Mouse (Mus musculus) common myeloid progenitor, adult 5-6 weeks (primary cell): ENCODE results near the gene Asah2. TPM values are rescaled to one million over a fixed set of nuclear protein-coding genes. Genes with fewer than 3 reads are reported as not detected.
"Not testable (repeated sequence)": the region's sequence is repeated elsewhere in the genome, so short reads cannot be mapped to it uniquely, and the experiment has no call there.

Source experiments
- ATAC-seq: replicated peaks from 2 replicates; pipeline ENCODE4 v1.8.0; 2016; ENCODE audit warnings: low read depth, mild to moderate bottlenecking, moderate TSS enrichment, inconsistent platforms; ENCODE audit not compliant: poor library complexity, severe bottlenecking
- total RNA-seq: library from RNA; stranded (forward); fragments of 200-1000, 187-1606 nt; gene quantifications from 2 replicates; pipeline ENCODE4 v1.2.3, GENCODE M21; 2017

Gene Asah2
- total RNA-seq = 9.7 and 10.8 TPM in 2 replicates

DNA sequence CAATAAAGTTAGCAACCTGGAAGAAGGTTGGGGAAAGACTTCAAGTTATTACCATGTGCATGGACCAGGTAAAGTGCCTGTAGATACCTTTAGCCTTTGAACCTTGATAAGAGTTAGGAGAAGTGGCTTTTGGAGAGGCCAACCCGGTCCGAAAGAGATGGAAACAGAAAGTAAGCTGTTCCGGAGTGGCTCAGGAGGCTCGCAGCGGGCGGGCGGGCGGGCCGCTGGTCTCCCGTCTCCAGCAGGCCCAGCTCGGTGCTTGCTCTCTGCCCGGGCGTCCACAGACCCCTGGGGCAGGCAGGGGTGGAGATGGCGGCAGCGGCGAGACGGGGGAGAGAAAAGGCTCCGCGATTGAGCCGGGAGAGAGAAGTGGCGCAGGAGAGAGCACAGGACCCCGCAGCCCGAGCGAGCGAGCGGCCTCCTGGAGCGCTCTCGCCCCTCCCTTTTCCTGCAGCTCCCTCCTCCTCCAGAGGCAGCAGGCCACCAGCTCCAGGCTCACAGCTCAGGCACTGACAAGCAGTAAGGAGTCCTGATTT lies at the start of gene Asah2:
TSS of gene Asah2 (minus strand) at position 441 of the 536 bp plus-strand sequence.
- ATAC-seq = peak; percentile 84

DNA sequence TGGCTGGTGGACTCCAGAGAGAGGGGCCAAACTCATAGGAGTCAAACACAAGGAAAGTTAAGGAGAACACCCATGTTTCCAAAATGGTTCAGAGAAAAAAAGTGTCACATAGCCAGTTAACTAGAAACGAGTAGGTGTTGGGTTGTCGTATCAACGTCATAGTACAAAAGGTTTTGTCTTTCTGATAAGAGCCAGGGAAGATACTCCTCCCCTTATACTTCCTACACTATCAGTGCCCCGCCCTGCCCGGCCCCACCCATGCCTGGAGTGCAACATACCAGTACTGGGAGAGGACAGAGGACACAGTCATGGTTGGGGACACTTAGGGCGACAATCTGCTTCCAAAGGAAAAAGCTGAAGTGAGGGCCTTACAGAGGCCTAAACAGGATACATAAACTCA lies 49.0 kb upstream of the Asah2 start:
- peak; percentile 62; the same call in 1 of the 2 replicates for ATAC-seq

DNA sequence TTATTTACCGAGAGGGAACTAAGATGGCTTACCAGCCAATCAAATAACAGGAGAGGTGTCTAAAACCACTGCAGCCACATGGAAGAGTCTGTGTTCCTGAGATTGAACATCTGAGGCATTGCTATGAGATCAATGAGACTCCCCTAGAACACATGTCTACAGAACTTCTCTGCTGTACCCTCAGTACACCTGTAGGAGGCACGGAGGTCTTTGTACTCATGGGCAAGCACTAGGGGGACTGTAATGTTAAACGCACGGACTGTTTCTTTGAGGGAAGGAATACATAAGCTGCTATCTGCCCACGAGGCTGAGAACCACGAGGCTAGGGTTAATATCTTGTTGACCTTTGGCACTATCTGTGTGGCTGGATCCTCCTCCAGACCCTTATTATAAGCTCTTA lies 44.5 kb upstream of the Asah2 start:
- ATAC-seq = no peak

DNA sequence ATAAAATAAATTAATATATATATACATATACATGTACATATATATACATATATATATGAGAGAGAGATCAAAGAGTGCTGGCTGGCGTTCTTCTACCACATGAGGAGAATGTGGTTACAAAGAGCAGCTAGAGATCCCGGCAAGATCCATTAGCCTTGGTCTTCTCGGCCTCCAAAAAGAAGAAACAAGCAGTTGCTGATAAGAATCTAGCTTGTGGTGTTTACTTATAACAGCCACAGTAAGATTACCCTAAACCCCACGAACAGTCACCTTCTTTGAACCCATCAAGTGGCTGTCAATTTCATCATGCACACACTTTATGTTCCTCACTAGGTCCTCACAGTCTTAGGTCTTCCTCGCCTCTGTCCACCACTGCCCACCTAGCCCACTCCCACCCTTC lies 40.7 kb upstream of the Asah2 start:
- ATAC-seq = peak; percentile 38; the same call in 1 of the 2 replicates

DNA sequence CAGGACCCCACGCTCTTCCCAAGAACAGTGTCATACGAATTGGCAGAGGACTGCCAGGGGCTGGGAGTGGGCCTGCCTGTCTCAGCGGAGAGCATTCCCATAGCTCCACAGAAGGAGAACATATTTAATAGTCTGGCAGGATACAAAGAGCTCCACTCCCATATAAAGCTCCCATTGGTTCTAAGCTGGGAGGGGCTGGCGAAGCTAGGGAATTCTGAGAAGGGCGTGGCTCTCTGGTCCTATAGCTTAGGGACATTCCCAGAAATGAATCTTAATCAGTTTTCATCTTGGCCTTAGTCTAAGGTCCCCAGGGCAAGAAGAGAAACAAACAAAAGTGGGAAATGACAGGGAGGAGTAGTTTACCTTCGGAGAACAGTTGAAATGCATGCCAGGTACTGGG lies 34.4 kb upstream of the Asah2 start:
- no peak for ATAC-seq

DNA sequence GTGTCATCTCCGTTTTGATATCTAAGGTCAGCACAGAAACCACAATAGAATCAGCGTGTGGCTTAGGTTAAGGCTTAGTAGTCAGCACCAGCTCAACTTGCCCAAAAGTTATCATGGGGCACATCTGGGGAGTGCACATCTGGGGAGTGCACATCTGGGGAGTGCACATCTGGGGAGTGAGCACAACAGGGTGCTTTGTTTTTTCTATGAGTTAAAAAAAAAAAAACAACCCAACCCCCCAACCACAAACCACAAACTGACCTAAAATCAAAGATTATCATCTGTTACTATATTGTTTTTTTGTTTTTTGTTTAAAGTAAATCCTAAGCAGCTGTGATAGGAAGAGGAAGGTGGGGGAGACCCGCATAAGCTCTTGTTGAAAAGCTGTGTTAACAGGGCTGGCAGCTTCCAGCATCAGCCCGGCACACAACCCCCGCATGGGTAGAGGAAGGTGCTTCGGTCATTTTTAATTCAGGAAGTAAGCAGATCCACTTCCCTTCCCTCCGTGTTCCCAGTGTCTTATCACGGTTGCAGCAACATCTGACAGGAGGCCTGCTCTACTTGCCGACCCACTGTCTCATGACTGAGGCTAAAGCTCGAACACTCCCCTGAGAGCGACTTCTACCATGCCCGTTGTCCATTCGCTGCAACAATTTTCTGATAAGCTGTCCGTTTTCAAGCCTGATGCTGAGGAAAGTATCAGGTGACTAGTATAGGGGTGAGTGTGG lies 30.5 kb upstream of the Asah2 start:
- peak; percentile 67 for ATAC-seq

DNA sequence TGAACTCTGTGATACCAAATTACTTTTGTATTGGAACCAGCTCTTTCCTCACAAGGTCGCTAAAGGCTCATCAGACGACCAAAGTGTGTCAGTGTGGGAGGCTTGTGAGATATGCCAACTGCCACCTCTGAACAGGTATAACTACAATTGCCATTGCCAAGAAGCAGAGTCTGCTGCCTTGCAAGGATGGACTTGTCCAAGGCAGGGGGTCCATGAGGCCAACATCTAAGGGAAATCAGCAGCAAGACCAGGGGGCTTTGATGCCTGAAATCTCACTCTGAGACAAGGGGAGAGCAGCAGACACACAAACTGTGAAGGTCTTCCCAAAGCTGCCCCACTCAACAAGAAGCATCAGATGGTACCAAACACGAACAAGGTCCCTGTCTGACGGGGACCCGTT lies 29.9 kb upstream of the Asah2 start:
- ATAC-seq = no peak

DNA sequence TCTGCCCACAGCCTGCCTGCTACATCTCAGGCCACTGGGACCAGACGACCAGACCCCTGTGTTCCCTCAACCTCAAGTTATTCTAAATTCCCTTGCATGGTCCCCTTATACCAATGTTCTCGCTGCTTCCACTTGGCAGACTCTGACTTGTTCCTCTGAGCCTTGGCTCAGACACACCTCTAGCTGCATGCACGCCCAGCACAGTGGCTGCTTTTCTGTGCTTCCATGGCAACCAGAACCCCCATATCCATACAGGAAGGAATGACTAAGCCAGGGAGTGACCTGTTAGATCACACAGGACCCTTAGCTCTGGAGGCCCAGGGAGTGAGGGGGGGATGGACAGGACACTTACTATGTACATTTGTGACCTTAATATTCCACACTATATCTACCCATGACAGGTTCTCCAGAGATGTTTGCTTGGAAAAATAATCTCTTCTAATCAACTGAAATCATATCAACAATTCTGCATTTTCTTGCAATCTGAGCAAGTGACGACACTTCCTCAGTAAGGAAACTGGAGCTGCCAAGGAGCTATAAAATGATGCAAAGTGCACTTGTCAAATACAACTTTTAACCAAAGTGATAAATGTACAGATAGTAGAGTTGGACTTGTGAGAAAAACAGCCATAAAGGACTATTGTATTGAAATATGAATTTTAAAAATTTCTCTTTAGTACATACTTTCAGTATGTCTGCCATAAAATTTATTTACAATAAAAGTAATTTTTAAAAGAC lies 29.0 kb upstream of the Asah2 start:
- ATAC-seq = no peak

DNA sequence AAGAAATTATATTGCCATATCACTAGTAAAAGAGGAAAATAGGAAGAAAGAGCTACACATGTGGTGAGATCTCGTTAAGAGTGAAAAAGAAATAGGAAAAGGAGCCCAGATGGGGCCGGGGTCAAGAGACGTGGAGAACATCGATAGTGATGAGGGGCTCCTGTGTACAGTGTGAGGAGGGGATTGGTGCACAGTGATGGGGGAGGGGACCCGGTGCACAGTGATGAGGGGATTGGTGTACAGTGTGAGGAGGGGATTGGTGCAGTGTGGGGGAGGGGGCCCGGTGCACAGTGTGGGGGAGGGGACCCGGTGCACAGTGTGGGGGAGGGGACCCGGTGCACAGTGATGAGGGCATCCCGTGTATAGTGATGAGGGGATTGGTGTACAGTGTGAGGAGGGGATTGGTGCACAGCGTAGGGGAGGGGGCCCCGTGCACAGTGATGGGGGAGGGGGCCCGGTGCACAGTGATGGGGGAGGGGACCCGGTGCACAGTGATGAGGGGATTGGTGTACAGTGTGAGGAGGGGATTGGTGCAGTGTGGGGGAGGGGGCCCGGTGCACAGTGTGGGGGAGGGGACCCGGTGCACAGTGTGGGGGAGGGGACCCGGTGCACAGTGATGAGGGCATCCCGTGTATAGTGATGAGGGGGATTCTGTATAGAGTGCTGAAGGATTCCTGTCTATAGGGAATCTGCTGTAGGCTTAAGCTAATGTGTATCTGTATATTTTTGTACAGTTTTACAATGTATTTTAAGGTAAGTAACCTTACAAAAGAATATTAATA lies 23.9 kb upstream of the Asah2 start:
- not testable (repeated sequence) for ATAC-seq

DNA sequence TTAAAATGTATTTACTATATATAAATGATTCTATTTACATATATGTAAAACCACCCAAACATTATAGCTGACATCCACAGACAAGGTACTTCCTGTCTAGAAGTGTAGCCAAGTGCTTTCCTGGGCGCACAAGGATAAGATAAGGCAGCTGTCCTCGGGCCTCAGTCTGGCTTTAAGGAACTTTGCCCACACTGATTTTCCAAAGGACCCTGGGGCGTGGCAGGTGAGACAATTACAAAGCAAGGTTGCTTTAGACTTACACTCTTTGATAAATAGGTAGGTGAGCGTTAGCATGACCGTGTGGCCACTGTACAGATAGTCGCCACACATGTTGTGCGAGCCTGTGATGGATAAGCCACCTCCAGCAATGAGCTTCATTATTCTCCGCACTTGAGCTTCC lies 21.3 kb upstream of the Asah2 start:
- ATAC-seq = no peak

DNA sequence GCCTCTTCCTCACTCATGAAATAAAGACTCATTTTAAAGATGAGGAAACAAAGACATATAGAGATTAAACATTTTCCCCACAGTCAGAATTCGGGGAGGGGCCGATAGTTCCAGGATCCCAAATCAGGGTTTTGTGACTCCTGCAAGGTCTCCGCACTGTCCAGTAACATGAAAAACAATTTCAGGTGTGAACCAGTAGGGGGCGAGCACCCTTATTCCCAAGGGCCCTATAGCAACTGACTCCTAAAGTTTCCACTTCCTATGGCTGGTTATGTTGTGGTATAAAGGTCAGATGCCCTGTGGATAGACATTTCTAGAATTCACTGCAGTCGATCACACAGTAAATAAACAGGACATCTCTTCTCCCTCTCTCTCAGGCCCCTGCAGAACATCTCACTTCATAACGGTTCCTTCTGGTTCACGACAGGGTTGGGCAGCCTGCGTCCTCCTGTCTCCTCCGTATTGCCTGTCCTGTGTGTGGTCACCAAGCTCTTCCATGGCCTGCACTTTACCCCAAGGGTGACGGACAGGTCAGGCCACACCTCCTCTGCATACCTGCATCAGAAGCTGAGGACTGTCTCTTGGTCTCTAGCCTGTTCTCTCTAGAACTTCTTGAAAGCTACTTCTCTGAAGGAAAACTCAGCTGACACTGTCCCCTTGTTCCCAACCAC lies 19.3 kb upstream of the Asah2 start:
- peak; percentile 68; the same call in 1 of the 2 replicates for ATAC-seq

DNA sequence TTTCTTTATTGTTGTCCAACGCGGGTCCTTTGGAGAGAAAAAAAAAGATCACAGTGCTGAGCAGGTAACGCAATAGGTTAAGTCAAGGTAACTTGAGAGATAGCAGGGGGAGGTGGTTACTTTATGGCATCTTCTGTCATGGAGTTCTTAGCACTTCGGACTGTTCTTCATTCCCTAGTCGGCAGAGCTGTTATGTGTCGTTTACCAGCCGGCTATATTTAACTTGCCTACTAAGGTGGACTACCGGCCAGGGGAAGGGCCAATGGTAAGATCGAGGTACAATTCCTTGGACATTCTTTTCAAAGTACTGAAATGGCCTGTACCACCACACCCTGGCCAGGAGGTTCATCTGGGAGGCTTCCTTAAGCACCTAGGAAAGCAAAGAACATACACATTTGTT lies 16.1 kb upstream of the Asah2 start:
- ATAC-seq = no peak

DNA sequence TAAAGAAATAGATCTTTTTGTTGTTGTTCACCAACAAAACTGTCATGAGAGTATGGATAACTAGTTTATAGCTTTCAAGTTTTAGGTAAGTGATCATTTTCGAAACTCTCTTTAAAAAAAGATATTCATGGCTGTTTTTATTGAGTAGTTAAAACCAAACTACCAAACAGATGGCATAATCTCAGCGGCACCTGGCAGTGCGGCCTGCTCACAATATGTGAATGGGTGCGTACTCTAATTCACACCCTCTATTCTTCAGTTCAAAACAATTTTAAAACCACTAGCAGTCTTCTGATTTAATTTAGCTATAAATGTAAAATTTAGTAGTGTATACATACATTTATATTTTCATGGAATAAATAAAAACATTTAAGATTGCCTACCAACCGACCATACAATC lies 15.2 kb upstream of the Asah2 start:
- ATAC-seq = no peak

DNA sequence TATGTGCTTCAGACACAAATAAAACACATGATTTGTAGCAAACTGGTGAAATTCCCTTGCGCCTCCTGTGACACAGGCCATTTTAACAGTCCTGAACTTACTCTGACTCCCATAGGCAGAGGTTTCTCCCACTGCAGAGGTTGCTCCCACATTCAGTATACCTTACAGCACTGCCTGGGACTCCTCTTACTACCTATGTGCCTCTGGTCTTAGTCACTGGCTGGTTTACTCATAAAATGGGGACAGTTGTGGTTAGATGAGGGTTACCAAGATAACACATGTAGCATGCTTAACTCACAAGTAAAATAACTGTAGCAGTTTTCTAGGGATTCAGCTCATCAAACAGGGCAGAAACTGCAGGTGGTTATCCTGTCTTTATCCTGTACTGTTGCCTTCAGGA lies 12.8 kb upstream of the Asah2 start:
- 0 out of 2 replicates have a peak, but pooled peaks have one; percentile 39 for ATAC-seq

DNA sequence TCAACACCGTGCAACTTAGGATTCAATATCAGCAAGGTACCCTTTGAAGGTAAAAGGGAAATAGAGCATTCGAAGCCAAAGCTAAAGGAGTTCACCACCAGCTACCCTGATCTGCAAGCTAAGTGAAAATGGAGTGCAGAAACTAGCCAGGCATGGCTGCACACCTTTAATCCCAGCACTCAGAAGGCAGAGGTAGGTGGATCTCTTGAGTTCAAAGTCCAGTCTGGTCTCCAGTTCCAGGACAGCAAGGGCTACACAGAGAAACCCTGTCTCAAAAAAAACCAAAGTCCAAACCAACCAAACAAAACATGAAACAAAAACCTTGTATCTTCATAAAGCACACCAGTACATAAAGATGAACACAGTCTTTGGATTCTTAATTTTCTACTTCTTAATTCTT lies 11.7 kb upstream of the Asah2 start:
- ATAC-seq = no peak

DNA sequence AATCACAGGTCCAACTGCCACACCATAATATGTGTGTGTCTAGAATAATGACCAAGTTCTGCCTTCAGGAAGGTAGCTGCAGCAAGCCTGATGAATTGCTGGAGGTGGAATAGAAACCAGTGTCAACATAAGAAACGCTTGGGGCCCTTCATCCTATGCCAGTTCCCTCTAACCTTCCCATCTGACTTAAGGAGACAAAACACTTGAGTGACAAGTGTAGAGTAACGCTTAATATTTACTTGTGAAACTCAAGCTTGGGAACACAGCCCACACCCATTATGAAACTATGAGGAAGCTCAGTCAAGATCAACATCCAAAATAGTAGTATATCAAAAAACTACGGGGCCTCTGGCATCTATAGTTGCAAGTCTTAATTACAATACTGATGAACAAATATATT lies 10.5 kb upstream of the Asah2 start:
- no peak for ATAC-seq

DNA sequence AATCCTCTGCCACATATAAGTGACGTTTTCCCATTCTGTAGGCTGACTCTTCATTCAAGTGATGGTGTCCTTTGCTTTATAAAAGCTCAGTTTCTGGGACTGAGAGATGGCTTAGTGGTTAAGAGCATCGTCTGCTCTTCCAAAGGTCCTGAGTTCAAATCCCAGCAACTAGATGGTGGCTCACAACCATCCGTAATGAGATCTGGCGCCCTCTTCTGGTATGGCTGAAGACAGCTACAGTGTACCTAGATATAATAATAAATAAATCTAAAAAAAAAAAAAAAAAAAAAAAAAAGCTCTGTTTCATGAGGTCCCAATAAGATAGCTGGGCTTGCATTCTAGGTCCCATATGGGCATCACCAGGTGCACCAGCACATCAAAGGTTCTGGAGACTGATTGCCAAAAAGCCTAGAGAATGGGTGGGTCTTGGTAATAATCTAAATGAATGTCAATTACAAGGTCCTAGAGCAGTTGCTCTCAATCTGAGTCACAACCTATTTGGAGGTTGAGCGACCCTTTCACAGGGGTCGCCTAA lies 9.5 kb upstream of the Asah2 start:
- no peak for ATAC-seq

DNA sequence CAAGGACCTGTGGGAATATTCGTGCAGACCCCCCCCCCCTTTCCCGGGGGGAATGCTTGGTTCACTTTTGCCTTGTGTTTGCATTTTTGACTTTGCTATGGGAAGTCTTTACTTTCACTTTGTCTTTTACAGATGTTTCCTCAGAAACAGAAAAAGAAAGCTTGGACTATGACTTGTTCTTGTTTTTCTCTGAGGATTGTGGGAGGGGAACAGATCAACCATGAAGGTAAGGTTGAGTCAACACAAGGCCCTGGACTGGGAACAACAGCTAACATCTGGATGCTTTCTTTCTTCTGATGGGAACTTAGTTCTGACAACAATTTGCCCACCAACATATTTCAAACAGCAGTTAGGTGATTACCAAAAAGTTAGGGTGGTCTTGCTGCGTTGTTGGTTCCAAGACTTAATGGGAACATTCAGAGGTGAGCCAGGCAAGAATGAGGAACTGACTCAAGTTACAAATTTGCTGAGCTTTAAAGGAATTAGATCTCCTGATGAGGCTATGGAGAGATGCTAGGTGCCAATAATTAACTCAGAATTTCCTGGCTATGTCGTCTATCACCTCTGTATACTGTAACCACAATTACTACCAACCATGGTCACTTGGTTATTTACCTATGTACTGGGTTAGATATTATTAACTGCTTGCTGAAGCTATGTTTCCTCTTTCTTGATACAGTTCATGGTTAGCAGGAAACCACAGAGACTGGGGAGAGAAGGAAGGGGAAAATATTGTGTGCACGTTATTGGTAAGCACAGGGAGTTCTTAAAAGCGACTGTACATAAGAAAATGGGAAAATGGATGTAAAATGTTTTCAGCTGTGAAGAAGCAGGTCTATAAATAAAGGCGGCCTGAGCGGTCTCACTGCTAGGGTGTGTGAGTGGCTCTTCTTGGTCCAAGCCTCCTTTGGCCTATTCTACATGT lies 4.1 kb upstream of the Asah2 start:
- peak; percentile 79 for ATAC-seq

DNA sequence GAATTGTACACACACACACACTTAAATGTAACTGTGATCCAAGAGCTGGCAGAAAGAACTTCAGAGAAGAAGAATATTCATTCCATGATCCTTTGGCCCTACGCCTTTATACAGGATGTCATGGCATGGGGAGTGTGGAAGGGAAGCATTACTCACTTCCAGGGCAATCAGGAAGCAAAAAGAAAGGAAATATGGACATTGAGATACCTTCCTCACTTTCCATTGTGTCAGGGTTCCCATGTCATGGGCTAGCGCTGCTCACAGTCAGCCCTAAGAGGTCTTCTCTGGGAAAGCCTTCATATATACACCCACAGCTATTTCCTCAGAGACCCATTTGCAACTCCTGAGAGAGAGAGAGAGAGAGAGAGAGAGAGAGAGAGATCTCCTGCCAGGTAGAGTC lies 1.3 kb downstream of the Asah2 start:
- no peak for ATAC-seq
